Mouse (Mus musculus): Measurements from ENCODE around the gene Robo2.
"Not testable (repeated sequence)": the region's sequence is repeated elsewhere in the genome, so short reads cannot be mapped to it uniquely, and the experiment has no call there.

The Robo2 gene

DNA sequence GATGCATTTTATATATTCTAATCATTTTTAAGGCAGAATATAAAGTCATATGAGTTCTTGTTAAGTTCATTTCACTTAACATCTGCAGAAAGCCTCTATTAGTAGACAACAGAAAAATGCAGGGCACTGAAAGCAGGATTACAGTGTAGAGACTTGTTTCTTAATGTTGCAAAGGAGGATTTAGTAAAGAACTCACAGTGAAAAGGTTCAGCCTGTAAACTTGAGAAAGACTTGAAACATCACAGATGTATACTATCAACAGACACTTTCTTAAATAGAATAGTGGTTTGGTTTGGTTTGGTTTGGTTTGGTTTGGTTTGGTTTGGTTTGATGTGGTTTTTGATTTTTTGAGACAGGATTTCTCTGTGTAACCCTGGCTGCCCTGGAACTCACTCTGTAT is 349.7 kb downstream of the Robo2 start:
- no peak for DNase-seq (ENCODE audit: low read depth)

DNA sequence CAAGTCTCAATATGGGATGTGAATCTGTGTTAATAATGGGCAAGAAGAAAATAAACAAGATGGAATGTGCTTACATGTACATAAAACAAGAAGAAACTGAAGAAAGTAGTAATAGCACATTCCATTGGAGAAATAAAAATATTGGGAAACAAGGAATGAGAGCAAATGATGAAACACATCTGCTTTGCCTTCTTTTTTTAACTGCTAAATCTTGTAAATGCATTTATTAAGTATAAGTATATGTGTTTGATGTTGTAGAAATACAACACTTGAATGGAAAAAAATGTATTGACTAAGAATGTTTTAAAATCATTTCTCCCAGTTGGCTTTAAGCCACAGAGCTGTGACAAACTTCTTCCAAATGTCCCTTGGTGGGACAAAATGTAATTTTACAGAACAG is 350.1 kb downstream of the Robo2 start:
- DNase-seq (ENCODE audit: low read depth), result no peak

DNA sequence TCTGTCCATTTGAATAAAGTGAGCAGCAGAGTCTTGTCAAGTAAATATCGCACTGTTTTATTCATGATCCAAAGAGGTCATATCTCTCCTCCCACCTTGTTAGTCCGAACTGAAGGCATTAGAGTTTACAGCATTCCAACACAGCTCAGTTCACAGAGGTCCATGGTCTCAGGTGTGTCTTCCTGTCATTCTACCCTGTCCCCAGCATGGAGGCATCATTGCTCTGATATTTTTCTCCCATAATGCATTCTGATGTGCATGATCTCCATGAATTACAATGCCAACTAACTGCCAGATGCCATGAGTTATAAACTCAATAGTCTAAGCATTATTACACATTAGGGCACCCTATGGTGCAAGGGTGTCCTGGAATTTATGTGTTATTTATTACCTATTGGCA is 354.7 kb downstream of the Robo2 start:
- DNase-seq (ENCODE audit: low read depth), result no peak

DNA sequence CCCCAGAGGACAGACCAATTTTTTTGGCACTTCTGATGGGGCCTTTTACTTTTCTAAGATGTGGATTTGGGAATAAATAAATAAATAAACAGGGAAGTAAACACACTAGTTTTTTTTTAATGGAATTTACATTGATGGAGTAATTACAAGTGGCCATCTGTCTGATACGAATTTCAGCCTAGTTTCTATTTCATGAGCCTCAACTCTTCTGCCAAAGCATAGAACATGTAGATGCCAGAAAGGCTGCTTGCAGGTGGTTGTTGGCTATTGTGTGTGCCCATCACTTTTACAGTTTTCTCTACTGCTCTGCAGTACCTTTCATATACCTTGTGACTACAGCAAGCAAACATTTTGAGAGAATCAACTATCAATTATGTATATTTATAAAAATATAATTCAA is 355.4 kb downstream of the Robo2 start:
- DNase-seq (ENCODE audit: low read depth), result no peak

DNA sequence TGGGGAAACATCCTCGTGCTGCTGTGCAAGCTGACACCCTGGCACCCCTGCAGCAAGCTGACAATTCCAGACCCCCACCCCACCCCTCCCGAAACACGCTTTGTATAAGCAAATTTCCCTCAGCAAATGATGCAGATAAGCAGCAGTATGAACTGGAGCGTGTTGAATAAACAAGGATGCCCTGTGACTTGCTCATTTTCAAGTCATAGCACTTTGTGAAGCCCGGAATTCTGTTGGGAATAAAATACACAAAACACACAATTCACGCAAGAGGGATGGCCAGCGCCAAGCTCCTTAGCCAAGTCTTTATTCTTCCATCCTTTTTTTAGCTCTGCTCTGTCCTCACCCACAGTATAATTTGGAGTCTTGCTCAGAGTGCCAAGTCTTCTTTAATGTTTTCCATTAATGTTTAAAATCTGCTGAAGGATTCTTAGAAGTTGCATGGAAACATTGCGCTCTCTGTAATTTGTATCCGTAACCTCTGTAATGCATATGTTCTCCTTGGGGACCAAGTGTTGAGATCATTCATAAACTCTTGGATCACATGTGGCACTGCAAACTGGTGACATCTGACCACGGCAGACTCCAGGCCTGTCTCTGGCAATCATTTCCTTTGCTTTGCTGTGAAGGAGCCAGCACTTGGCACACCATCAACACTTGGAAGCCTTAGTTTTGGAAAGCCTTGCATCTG is 356.4 kb downstream of the Robo2 start:
- no peak for DNase-seq (ENCODE audit: low read depth)

DNA sequence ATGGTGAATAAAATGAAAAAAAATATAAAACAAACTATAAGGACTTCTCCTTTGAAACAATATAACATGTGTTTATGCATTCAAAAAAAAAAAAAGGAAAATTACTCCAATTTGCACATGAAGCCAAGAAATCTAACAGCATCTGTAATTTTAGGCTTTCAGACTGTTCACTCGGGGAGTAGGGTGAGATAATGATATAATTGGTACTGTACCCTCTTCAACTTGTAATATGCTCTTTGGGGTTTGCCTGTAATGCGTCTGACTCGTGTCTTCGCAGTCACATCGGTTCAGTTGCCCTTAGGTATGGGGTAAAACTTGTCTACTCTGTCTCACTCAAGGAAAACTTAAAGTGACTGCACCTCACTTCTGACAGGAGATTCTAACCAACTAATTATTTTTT is 362.2 kb downstream of the Robo2 start:
- no peak for DNase-seq (ENCODE audit: low read depth)

DNA sequence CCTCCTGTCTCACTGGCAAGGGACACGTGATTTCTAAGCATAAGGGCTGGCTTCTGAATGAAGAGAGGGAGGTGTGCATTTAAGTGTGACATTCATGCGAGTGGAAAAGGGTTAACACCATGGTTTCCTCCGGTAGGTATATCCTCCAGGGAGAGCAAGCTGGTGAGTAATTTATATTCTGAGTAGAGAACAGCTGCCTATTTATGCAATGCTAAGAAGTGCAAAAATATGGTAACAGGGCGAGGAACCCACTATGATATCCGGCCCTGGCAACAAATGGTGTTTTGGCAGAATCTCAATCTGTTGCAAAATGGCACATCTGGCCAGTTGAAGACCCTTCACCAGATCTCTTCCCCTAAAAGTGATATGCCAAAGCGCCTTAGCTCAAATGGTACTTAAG is 362.6 kb downstream of the Robo2 start:
- DNase-seq (ENCODE audit: low read depth), result no peak

DNA sequence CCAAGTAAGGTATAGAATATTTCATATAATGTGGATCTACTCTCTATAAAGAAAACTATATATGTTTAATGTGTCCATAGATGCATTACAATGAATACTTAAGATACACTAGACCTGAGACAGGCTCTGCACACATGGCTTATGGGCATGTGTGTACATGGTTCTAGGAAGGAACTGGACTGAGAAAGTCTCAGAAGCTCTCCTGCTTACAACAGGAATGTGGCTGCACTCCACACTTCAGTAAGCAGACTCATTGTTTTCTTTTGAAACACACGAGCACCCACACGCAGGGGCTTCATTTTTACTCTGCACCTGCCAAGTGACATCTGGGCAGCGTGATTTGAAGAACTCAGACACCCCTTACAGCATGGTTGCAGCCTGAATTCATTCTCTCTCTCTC is 364.4 kb downstream of the Robo2 start:
- DNase-seq (ENCODE audit: low read depth), result no peak

DNA sequence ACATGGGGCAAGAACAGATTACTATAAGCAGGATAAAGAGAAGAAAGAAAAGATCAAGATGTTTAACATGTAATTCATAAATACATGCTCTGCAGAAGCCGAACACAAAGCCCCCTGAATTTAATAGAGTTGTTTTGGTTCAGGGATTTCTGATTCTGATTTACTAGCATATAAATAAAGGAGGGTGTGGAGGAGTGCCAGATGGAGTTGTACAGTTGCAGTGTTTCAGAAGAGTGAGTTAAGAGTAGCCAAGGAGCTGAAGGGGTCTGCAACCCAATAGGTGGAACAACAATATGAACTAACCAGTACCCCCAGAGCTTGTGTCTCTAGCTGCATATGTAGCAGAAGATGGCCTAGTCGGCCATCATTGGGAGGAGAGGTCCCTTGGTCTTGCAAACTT is 370.8 kb downstream of the Robo2 start:
- DNase-seq (ENCODE audit: low read depth), result not testable (repeated sequence)

DNA sequence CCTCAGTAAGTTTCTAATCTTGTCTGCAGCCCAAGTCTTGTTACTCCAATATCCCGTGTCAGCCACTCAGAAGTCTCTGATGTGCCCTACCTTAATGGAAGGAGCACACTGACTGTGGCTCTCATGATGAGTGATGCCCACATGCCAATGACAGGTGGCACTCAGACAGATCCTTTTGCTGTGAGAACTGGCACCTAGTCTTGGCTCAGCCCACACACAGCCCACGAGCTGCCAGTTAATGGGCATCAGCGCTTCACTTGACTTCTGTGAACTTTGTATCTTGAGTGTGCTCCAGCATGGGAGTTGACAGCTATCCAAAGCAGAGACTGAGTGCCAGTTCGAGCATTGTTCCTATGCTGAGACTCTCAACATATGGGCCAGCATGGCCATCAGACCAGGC is 383.8 kb downstream of the Robo2 start:
- no peak for DNase-seq (ENCODE audit: low read depth)

DNA sequence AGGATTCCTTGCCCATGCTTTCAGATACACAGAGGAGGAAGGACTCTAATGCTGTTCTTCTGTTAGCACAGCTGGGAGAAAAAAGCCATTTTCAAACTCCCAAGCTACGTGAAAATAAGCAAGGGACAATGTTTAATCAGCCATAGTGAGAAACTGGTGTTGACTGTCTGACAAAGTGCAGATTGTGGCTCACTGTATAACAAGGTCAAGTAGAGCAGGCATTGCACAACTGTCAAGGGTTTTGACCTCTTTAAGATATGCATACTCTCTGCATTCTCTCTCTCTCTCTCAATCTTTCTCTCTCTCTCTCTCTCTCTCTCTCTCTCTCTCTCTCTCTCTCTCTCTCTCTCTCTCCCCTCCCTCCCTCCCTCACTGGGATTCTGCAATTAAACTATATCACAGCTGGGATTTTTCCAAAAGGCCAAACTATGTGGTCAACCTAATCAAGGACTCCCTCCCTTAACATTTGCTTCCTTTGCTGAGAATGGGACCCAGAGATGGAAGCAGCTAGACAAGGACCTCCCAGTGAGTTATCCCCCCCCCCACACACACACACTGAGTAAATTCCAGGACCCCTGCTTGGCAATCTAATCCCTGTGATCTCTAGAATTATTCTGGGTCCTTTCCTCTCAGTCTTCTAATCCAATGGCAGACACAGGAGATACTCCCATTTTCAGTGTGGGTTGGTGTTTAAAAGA is 389.2 kb downstream of the Robo2 start:
- DNase-seq (ENCODE audit: low read depth), result no peak

DNA sequence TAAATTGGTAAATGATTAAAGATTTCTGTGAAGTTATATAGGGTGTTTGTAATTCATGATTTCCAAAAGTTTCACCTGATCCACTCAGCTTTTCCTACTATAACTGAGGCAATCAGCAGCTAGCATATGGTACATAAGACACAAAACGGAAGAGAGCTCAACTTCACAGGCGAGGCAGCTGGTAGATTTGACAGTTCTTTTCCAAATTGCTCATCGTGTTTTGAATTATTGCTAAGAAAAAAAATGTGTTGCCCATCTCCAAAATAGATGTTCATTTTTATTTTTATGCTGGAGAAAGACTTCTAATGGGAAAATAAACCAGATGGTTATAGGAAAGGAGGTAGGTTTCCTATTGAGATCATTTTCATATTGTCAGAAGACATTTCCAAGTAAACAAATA is 405.9 kb downstream of the Robo2 start:
- no peak for DNase-seq (ENCODE audit: low read depth)

DNA sequence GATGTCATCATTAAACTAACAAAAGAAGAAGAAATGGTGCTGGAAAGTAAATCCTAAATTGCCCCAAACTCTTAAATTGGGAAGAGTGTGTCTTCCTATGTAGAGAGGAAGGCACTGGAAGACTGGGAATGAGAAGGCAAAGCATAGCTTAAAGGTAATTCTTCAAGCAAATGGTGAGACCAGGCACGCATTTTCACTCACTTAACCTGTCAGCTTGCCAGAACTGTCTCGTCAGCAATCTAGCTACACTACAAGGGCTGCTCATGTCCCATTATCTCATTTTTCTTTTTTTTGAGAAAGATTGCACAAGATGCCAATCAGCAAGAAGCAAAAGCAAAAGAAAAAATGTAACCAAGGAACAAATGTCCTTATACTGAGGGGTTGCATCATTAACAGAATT is 410.3 kb downstream of the Robo2 start:
- no peak for DNase-seq (ENCODE audit: low read depth)

DNA sequence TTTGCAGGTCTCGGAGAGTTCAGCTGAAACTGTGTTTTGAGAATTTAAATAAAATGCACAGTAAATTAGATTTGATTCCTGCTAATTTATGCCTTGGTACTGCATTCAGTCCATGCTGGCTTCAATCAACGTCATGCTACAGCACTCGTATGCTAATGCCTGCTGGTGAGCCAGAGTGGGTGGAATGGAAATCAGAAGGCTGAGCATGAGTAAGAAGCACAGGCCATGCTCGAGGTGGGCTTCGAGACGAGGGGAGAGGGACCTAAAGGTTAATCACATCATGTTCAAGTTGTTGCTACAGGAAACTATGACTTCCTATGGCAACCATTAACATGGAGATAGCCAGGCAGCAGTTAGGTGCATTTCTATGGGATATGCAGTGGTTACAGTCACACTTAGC is 420.4 kb downstream of the Robo2 start:
- no peak for DNase-seq (ENCODE audit: low read depth)

DNA sequence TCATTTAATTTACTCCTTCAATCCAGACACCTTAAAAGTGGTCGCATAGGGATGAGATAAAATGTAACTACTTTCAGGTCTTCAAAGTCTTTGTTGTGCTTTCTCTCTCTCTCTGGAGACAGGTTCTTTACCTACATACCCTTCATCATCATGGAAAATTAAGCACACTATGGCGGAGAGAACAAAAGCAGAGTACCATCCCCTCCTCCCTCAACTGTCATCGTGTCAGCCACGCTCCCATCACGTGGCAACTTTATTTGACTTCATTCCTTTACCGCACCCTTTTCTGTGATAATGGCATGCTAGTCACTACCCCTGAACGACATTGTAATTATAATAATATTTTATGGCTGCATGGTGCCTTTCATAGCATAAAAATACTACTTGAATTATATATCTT is 442.1 kb downstream of the Robo2 start:
- DNase-seq (ENCODE audit: low read depth), result no peak

DNA sequence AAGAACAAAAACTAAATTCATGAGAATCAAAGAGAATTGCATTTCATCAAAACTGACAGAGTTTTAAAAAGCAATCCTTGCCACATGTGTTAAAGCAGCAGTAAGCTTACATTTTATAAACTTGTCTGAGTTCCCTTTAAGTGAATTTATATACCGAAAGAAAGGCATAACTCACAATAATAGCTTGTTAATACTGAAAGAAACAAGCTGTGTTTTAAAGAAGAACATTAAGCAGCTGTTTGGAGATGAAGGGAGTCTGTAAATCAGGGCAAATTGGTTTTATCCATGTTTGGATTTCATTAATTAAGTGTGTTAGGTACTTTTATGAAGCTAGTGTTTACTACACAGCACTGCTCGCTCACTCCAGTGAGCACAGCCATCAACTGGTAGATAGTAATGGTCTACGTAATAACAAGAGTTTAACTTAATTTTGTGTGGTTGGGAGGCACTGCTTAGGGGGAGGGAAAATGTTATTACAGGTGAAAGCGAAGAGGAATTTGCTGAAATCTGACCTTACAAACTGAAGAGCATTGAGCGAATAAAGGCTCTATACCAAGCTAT is 447.2 kb downstream of the Robo2 start:
- no peak for DNase-seq (ENCODE audit: low read depth)

DNA sequence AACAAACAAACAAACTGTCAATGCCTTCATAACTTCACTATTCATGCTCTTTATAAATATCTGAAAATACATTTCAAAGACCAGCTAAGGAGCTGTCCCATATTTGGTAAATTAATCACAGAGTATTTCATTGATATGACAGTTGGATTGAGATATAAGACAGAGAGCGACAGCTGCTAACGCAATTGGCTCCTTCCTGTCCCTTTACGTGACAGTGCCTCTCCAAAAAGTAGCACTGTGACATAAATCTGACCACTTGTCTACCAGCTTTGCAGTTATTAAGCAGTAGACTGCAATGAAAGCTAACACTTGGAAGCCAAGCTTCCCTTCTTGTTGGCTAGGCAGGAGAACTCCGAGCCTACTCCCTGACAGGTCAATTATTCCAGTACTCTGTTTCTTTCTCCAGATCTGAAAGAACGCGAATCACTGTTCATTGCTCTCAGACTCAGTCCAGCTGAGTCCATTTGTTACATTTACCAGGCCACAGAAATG is 452.1 kb downstream of the Robo2 start:
- no peak for DNase-seq (ENCODE audit: low read depth)

DNA sequence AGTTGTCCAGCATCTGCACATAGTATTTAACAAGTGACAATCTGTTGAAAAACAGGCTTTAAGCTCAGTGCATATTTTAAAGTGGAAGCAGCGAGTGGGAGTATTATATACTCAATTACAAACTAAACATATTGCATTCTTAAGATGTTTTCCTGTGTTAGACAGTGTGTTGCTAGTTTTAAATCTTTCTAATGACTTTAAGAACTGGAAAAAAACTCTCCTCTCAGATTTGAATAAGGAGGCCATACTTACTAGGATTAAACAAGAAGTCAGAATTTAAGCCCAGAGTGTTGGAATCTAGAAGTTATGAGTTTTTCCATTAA is 453.1 kb downstream of the Robo2 start:
- no peak for DNase-seq (ENCODE audit: low read depth)

DNA sequence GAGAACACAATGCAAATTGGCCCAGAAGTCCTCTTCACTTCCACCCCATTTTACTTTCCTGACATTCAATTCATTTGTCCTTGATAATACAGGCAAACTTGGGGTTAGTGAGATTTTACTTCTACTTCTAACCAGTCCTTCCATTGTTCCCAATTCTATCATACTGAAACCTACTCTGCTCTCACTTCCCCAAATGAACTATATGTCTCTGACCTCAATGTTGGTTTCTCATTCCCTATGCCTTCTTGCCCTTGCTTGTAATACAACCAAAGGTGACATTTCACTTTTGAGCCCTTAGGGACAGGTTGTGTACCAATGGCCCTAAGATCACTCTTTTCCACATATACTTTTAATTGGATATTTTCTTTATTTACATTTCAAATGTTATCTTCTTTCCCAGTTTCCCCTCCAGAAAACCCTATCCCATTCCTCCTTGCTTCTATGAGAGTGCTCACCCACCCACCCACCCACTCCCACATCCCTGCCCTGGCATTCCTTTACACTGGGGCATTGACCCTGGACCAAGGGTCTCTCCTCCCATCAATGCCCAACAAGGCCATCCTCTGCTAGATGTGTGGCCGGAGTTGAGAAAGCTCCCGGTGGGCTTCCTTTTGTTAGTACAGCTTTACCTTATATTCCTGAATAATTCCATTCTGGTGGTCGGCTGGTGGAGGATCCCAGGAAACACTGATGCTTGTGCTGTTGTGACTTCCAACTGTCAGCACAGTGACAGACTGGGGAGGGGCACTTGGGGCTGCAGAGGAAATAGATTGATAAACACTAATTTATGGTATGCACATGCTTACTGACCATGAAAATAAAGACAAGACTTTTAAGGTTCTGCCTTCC is 453.7 kb downstream of the Robo2 start:
- DNase-seq (ENCODE audit: low read depth), result no peak

DNA sequence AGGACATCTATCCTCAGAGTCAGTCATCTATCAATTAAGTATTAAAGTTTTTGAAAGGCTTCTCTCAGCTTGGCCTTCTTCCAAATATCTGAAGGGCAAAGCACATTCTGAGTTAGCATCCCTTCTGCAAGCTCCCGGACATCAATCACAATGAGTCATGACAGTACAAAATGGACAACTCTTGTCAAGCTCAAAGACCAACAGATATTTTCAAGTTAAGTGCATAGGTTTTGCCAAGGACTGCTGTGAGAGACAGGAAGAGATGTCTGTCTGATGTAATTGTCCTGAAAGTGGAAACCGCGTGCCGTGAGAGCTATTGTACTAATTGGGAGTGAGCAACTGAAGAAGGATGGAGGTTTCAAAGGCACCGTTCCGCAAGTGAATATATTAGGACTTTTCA is 465.5 kb downstream of the Robo2 start:
- no peak for DNase-seq (ENCODE audit: low read depth)

DNA sequence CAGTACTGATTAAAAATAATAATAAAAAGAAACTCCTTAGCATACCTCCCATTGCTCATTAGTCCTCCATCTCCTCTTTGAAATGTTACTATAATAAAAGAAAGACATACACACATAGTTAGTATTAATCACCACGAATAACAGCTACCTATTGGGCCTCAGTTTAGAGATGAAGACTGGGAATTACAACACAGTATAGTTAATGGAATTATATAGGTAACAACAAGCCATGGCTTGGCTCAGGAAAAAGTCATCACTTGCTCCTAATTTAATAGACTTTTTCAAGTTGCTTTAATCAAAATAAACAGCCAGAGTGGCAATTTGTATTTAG is 471.4 kb downstream of the Robo2 start:
- no peak for DNase-seq (ENCODE audit: low read depth)

DNA sequence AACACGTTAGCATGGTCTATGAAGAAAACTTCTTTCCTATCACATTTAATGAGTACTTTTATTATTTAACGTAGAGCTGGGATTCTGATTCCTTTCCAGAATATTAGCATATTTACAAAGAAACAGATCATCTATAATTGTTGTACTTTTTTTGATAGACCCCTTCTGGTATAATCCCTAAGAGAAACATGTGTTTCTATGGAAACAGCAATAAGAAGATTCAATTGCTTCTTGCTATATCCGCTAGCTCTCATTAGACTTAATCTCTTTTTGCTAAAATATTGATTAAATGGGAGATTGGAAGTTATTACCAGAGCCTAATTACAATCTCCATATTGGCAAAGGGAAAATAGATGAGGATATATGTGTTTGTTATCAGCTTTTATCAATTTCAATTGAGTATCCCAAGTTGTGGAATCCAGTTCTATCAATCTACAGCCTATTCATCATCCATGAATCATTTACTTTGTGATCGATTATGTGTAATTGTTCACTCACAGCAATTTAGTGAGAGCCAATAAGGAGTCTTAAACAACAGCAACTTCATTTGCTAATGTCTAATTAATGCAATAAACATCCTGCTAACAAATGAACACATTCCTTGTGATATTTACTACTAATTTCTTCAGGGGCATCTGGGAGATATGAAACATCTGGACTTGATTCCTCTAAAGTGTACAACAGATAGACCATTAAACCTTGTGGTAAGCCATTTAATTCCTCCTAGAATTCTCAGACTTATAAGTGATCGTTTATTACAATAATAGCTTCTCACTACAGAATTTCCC is 472.0 kb downstream of the Robo2 start:
- no peak for DNase-seq (ENCODE audit: low read depth)

All from induced T-regulatory cell, adult 2 months (primary cell).